Mouse (Mus musculus): ENCODE measurements at regions not wholly inside any gene's neighbourhood (a gene's known extent, or its start where the extent isn't known, plus 50 kb on each side); places are given as distances from the start of the nearest gene placed in this dataset.

- WGBS: 94% methylated on average over 2 of the region's 2 CpGs
Measured at GRCm38 (mm10) chr3:125279007-125279406, 124.9 kb upstream of the Ndst4 start.

GRCm38 (mm10) chr3:125279610-125280009 lies 124.3 kb upstream of the Ndst4 start:
- no peak for ATAC-seq (ENCODE audit: insufficient number of reproducible peaks, insufficient read depth, low FRiP score, low read depth)

More at GRCm38 (mm10) chr3:125279007-125279406, 124.9 kb upstream of the Ndst4 start:
- Histone ChIP-seq H3K4me3 (ENCODE audit: low read depth, low read length) (no peak overlapping the region), H3K27ac (ENCODE audit: low read length) (no peak overlapping the region), H3K4me1 (ENCODE audit: control insufficient read depth, insufficient read depth, low read length) (no peaks in the 10 kb centered on the region), H3K9me3 (ENCODE audit: control insufficient read depth, low read depth, low read length) (no peaks in the 10 kb centered on the region), H3K27me3 (ENCODE audit: control insufficient read depth, insufficient read depth, low read length) (no peaks in the 10 kb centered on the region), H3K9ac (replicated peaks; ENCODE audit: low read depth, low read length) (no peak overlapping the region), H3K4me2 (replicated peaks; ENCODE audit: low read depth, low read length) (no peak overlapping the region), H3K36me3 (ENCODE audit: control insufficient read depth, insufficient read depth, low read length) (no peaks in the 10 kb centered on the region)
- ATAC-seq (ENCODE audit: insufficient number of reproducible peaks, insufficient read depth, low FRiP score, low read depth): no peak

GRCm38 (mm10) chr3:125288598-125288997 lies 115.3 kb upstream of the Ndst4 start:
- no peak overlapping the region for H3K4me3 ChIP-seq (ENCODE audit: low read depth, low read length)
- H3K9ac ChIP-seq (replicated peaks; ENCODE audit: low read depth, low read length): no peak overlapping the region
- H3K4me1 ChIP-seq (ENCODE audit: control insufficient read depth, insufficient read depth, low read length): no peaks in the 10 kb centered on the region
- ATAC-seq (ENCODE audit: insufficient number of reproducible peaks, insufficient read depth, low FRiP score, low read depth): no peak
- no peaks in the 10 kb centered on the region for H3K36me3 ChIP-seq (ENCODE audit: control insufficient read depth, insufficient read depth, low read length)
- no peaks in the 10 kb centered on the region for H3K27me3 ChIP-seq (ENCODE audit: control insufficient read depth, insufficient read depth, low read length)
- H3K27ac ChIP-seq (ENCODE audit: low read length): no peak overlapping the region
- no peak overlapping the region for H3K4me2 ChIP-seq (replicated peaks; ENCODE audit: low read depth, low read length)
- no peaks in the 10 kb centered on the region for H3K9me3 ChIP-seq (ENCODE audit: control insufficient read depth, low read depth, low read length)
- WGBS: 47% methylated on average over 1 of the region's 1 CpGs

More at GRCm38 (mm10) chr3:125279610-125280009, 124.3 kb upstream of the Ndst4 start:
- Histone ChIP-seq H3K27me3 (ENCODE audit: control insufficient read depth, insufficient read depth, low read length) (no peaks in the 10 kb centered on the region), H3K4me3 (ENCODE audit: low read depth, low read length) (no peak overlapping the region), H3K9ac (replicated peaks; ENCODE audit: low read depth, low read length) (no peak overlapping the region), H3K27ac (ENCODE audit: low read length) (no peak overlapping the region), H3K9me3 (ENCODE audit: control insufficient read depth, low read depth, low read length) (no peaks in the 10 kb centered on the region), H3K4me2 (replicated peaks; ENCODE audit: low read depth, low read length) (no peak overlapping the region), H3K36me3 (ENCODE audit: control insufficient read depth, insufficient read depth, low read length) (no peaks in the 10 kb centered on the region), H3K4me1 (ENCODE audit: control insufficient read depth, insufficient read depth, low read length) (no peaks in the 10 kb centered on the region)

GRCm38 (mm10) chr3:125289355-125289933 lies 114.4 kb upstream of the Ndst4 start:
- 68% methylated on average over 3 of the region's 3 CpGs for WGBS
- no peak for ATAC-seq (ENCODE audit: insufficient number of reproducible peaks, insufficient read depth, low FRiP score, low read depth)
- H3K9me3 ChIP-seq (ENCODE audit: control insufficient read depth, low read depth, low read length): no peaks in the 10 kb centered on the region

DNA sequence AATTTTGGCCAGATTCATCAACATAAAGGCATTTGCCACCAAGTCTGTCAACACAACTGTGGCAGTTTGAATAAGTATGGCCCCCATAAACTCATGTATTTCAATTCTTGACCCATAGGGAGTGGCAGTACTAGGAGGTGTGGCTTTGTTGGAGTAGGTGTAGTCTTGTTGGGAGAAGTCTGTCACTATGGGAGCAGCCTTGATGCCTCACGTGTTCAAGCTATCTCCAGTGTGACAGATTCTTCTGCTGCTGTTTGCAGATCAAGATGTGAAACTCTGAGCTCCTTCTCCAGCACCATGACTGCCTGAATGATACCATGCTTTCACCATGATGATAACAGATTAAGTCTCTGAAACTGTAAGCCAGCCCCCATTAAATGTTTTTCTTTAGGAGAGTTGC lies 97.2 kb upstream of the Ndst4 start:
- H3K27ac ChIP-seq (ENCODE audit: low read length): no peak overlapping the region
- H3K9me3 ChIP-seq (ENCODE audit: control insufficient read depth, low read depth, low read length): no peaks in the 10 kb centered on the region
- no peaks in the 10 kb centered on the region for H3K36me3 ChIP-seq (ENCODE audit: control insufficient read depth, insufficient read depth, low read length)
- no peaks in the 10 kb centered on the region for H3K4me1 ChIP-seq (ENCODE audit: control insufficient read depth, insufficient read depth, low read length)
- 77% methylated on average over 1 of the region's 1 CpGs for WGBS
- H3K27me3 ChIP-seq (ENCODE audit: control insufficient read depth, insufficient read depth, low read length): no peaks in the 10 kb centered on the region
- H3K4me3 ChIP-seq (ENCODE audit: low read depth, low read length): no peak overlapping the region
- ATAC-seq (ENCODE audit: insufficient number of reproducible peaks, insufficient read depth, low FRiP score, low read depth): no peak
- no peak overlapping the region for H3K9ac ChIP-seq (replicated peaks; ENCODE audit: low read depth, low read length)
- no peak overlapping the region for H3K4me2 ChIP-seq (replicated peaks; ENCODE audit: low read depth, low read length)

More at GRCm38 (mm10) chr3:125289355-125289933, 114.4 kb upstream of the Ndst4 start:
- Histone ChIP-seq H3K9ac (replicated peaks; ENCODE audit: low read depth, low read length) (no peak overlapping the region), H3K36me3 (ENCODE audit: control insufficient read depth, insufficient read depth, low read length) (no peaks in the 10 kb centered on the region), H3K4me2 (replicated peaks; ENCODE audit: low read depth, low read length) (no peak overlapping the region), H3K4me1 (ENCODE audit: control insufficient read depth, insufficient read depth, low read length) (no peaks in the 10 kb centered on the region), H3K27me3 (ENCODE audit: control insufficient read depth, insufficient read depth, low read length) (no peaks in the 10 kb centered on the region), H3K27ac (ENCODE audit: low read length) (no peak overlapping the region), H3K4me3 (ENCODE audit: low read depth, low read length) (no peak overlapping the region)

DNA sequence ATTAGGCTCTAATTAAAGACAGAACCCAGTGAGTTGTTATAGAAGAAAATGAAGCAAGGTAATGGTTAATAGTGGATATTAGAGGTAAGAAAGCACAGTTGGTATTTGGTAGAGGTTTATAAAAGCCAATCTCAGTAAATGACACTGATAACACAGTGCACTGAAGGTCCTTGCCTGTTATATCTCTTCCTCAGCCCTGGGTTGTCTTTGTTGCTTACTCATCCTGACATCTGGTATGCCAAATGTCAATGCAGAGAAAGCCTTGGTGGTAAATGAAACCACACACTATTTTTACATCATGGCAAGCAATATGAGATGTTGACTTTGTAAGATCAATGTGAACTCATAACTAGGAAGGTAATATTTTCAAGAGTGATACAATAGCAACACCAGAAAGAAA lies 76.8 kb upstream of the Ndst4 start:
- Histone ChIP-seq H3K36me3 (ENCODE audit: control insufficient read depth, insufficient read depth, low read length) (no peaks in the 10 kb centered on the region), H3K27me3 (ENCODE audit: control insufficient read depth, insufficient read depth, low read length) (no peaks in the 10 kb centered on the region), H3K27ac (ENCODE audit: low read length) (no peak overlapping the region), H3K4me3 (ENCODE audit: low read depth, low read length) (no peak overlapping the region), H3K9ac (replicated peaks; ENCODE audit: low read depth, low read length) (no peak overlapping the region), H3K9me3 (ENCODE audit: control insufficient read depth, low read depth, low read length) (no peaks in the 10 kb centered on the region), H3K4me2 (replicated peaks; ENCODE audit: low read depth, low read length) (no peak overlapping the region), H3K4me1 (ENCODE audit: control insufficient read depth, insufficient read depth, low read length) (no peaks in the 10 kb centered on the region)
- no peak for ATAC-seq (ENCODE audit: insufficient number of reproducible peaks, insufficient read depth, low FRiP score, low read depth)

GRCm38 (mm10) chr3:125337423-125337822 lies 66.5 kb upstream of the Ndst4 start:
- Histone ChIP-seq H3K27ac (ENCODE audit: low read length) (no peak overlapping the region), H3K9ac (replicated peaks; ENCODE audit: low read depth, low read length) (no peak overlapping the region), H3K4me2 (replicated peaks; ENCODE audit: low read depth, low read length) (no peak overlapping the region), H3K9me3 (ENCODE audit: control insufficient read depth, low read depth, low read length) (no peaks in the 10 kb centered on the region), H3K4me3 (ENCODE audit: low read depth, low read length) (no peak overlapping the region), H3K4me1 (ENCODE audit: control insufficient read depth, insufficient read depth, low read length) (no peaks in the 10 kb centered on the region), H3K27me3 (ENCODE audit: control insufficient read depth, insufficient read depth, low read length) (no peaks in the 10 kb centered on the region), H3K36me3 (ENCODE audit: control insufficient read depth, insufficient read depth, low read length) (no peaks in the 10 kb centered on the region)
- no peak for ATAC-seq (ENCODE audit: insufficient number of reproducible peaks, insufficient read depth, low FRiP score, low read depth)
- 42% methylated on average over 3 of the region's 3 CpGs for WGBS

DNA sequence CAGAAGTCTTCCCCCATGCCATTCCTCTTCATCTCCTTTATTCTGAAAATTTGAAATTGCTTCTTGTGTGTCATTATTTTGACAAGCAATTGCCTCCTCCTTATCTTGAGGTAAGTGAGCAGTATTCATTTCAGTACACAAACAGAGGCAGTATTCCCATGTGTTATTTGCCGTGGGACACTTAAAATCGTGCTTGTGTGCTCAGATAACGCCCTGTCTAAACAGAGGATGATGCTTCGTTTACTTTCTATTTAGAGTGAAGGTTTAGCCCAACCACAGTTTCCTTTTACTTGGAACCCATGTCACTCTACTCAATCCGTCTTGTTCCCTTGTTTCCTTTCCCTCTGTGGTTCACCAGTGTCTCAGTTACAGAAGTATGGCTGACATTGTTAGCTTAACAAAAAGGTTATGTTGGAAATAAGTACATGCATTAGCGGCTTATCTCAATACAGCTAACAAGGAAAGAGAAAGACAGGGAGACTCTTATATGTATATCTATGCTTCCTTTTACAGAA lies 65.6 kb upstream of the Ndst4 start:
- H3K36me3 ChIP-seq (ENCODE audit: control insufficient read depth, insufficient read depth, low read length): no peaks in the 10 kb centered on the region
- H3K4me1 ChIP-seq (ENCODE audit: control insufficient read depth, insufficient read depth, low read length): no peaks in the 10 kb centered on the region
- no peak overlapping the region for H3K4me2 ChIP-seq (replicated peaks; ENCODE audit: low read depth, low read length)
- no peak for ATAC-seq (ENCODE audit: insufficient number of reproducible peaks, insufficient read depth, low FRiP score, low read depth)
- H3K9ac ChIP-seq (replicated peaks; ENCODE audit: low read depth, low read length): no peak overlapping the region
- no peak overlapping the region for H3K27ac ChIP-seq (ENCODE audit: low read length)
- WGBS: 12% methylated on average over 6 of the region's 6 CpGs
- no peaks in the 10 kb centered on the region for H3K27me3 ChIP-seq (ENCODE audit: control insufficient read depth, insufficient read depth, low read length)
- H3K4me3 ChIP-seq (ENCODE audit: low read depth, low read length): no peak overlapping the region
- no peaks in the 10 kb centered on the region for H3K9me3 ChIP-seq (ENCODE audit: control insufficient read depth, low read depth, low read length)

All from stomach, embryonic 14.5 days (tissue).